Mouse (Mus musculus) ES-CJ7 (cell line): ENCODE measurements around the gene 4930595D18Rik.

Source experiments
- DNase-seq: peaks from one replicate; pipeline ENCODE4 v3.0.0; 2011; ENCODE audit warnings: low read depth, low spot score

4930595D18Rik gene

DNA sequence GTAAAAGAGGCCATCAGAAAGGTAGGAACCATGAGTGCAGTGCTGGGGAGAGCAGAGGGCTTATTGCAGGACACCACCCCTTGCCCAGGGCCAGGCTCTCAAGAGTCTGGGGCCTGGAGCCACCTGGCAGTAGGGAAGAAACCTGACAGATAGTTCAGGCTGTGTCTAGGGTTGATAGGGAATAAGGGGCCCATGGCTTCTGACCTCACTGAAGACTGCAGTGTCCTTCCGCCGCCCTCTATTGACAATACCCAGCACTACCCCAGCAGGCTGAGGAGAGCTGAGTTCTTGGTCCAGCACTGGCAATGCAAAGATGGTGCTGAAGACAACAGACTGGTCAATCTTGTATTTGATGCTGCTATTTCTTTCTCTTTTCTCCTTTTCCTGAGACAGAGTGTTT lies 47.2 kb downstream of the 4930595D18Rik start:
- DNase-seq: peak; percentile 24

DNA sequence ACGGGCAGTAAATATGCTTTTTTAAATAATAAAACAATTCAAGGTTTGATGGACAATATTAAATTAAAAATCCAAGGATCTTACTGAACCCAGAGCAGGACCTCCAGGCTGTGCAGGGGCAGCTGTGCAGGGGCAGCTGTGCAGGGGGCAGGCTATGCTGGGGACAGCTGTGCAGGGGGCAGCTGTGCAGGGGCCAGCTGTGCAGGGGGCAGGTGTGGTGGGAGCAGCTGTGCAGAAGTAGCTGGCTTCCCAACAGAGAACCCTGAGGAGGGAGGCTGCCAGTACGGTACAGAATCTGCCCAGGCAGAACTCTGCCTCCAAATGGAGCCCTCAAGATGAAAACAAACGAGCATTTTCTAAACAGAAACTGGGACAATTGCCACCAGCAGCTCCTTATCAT lies 48.3 kb downstream of the 4930595D18Rik start:
- no peak for DNase-seq

DNA sequence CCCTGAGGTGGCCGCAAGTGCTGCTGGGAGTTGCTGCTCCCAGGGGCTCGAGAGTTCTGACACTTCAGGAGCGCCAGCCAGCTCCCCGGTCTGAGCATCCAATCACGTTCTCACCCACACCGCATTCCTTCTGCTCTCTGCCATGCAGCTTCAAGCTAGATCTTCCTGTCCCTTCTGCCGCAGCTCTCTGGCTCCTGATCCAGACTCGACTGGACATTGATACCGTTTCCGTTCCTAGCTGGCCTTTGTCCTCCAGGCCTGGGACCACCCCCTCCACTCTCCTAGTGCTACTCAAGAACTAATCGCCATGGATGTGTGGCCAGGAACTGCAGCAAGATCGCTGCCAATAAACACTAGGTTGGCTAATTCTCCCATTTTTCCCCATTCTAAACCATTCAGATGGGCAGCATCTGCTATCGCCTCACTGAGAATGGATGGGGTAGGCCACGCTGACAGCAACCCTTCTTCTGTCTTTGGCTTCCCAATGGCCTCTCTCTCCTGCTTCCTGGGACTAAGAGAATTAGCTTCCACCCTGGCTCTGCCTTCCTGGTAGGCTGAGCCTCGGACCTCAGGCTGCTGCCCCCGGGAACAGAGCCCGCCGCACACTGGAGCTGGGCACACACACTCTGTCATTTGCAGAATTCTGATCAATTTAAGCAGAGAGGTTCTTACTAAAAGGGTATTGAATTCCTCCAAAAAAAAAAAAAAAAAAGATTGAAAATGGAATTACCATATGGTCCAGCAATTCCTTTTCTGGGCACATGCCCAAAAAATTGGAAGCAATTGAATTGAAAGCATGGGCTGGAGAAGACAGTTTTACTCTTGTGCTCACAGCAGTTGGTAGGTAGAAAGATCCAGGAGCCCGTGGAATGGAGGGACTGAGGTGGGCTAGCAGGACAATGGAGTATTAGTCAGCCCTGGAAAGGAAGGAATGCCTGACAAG lies 49.2 kb downstream of the 4930595D18Rik start:
- no peak for DNase-seq

DNA sequence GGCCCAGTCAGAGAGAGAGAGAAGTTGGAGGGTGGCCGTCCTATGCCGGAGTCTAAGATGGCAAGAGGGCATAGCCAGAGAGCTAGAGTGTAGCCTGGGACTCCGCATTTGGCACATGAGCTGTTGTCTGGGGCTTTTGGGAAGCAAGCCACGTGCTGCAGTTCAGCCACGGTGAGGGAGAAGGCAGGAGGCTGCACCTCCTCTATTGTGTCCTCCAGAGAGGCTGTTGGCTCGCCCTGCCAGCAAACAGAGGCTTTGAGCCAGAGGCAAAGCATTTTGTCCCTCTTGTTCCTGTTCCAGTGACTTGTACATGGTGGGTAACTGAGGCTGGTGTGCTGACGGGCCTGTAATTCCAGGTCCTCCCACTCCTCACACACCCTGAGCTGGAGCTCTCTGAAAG lies 50.1 kb downstream of the 4930595D18Rik start:
- no peak for DNase-seq

DNA sequence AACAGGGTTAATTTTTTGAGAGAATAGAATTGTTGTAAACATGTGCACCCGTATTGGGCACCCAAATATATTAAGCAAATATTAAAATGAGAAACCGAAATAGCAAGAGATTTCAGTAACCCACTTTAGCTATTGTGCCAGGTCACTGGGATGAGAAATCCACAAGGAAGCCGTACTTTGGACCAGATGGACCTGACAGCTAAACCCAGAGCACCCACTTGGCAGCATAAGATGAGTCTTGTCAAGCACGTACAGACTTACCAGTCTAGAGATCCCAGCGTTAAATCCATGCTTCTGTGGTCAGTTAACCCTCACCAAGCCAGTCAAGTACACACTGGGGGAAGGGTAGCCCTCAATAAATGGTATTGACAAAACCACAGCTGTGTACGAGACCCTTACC lies 58.6 kb downstream of the 4930595D18Rik start:
- no peak for DNase-seq

DNA sequence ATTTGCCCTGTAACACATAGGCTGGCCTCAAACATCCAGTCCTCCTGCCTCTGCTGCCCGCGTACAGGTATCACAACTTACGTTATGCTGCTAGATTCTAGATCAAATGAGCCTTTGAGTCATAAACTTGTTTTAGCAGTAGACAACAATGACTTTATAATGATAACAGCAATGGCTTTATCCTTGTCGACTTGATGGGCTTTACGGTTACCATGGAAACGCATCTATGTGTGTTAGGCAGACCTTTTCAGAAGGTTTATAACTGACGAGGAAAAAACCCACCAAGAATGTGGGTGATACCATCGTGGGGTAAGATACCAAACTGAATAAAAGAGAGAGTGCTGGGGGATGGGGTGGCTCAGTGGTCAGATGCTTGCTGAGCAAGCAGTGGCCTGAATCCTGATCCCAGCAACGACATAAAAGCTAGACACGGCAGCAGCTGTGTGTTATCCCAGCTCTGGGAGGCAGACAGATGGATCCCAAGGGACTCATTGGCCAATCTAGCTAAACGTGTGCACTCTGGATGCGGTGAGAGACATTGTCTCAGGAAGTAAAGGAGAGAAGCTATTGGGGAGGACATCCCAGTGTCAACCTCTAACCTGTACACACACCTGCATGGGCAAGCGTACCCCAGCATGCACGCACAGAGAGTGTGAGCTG lies 59.6 kb downstream of the 4930595D18Rik start:
- DNase-seq: no peak

DNA sequence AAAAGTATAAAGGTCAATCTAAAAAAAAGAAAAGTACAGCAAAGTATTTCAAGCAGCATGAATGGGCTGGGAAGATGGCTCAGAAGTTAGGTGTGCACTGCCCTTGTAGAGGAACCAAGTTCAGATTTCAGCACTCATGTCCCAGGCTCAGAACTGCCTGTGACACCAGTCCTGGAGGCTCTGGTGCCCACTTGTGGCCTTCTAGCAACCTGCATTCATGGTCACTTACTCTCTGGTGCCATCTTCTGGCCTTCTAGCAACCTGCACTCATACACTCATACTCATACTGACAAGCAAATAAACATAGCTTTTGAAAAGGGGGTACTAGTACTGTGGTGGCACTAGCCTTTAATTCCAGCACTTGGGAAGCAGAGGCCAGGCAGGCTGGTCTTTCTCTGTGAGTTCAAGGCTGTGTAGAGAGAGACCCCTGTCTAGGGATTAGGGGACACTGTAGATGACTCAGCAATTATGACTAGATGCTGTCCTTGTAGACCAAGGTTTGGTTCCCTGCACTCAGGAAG lies 61.9 kb downstream of the 4930595D18Rik start:
- peak; percentile 78 for DNase-seq

DNA sequence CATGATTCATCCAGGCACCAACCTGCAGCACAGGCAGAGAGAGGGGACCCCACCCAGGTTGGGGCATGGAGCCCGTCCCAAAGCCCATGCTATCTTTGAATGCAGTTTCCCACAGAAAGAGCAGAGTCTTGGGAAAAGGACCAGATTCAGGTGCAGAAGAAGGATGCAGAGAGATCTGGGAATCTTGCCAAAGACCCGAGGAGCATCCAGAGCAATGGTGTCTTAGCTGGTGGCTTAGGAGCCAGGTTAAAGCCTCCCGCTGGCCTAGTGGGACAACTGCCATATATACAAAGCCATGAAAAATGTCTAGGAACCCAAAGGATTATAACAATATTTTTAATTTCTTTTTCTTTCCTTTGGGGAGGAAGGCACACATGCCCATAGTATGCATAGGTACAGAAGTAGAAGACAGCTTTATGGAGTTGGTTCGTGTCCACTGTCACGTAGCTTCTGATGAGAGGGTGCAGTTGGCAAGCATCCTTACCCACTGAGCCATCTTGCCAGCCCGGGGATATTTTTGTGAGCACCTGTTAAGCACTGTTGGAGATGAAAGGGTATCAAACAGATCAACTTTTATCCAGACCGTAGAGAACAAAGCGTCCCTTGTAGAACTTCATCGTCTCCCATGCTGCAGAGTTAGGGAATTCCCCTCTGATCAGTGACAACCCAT lies 63.2 kb downstream of the 4930595D18Rik start:
- no peak for DNase-seq

DNA sequence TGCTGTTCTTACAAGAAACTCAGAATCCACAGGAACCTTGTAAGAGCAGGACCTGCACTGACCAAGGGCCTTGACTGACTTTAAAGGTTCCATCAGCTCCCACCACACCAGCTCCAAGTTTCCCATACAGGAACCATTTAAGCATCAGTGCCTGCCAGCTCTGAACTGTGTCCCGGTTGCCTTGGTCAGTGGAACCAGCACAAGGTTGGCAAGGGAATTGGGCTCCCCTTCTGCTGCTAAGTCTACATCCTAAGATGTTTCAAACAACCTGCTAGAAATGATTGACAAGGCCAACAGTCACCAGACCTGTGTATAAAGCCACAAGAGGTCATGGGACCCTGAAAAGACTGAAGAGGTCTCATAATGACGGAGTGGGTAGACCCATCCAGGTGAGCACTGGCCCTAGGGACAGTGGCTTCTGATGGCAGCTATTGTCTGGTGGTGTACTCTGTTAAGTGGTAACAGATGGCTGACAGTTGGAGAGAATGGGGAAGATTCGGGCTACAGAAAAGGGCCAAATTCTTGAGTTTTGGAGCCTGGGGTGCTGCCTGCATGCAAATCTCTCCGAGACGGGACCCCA lies 64.7 kb downstream of the 4930595D18Rik start:
- no peak for DNase-seq

DNA sequence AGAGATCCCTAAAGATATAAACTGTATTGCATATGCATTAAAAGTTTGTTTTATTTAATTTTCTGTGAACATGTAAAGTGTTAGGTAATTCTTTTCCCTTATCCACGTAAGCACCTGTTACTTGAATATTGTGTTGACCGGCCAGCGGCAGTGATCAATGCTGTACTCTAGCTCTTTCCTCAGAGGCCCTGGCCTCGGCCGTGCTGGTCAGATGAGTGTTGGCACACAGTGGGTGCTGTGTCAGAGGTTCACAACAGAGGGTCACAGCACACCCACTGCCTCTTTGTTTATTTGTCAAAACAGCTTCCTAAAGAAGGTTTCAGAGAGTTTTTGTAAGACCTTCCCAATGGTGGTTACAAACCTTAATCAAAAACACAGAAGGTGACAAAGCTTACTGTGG lies 69.7 kb downstream of the 4930595D18Rik start:
- no peak for DNase-seq

DNA sequence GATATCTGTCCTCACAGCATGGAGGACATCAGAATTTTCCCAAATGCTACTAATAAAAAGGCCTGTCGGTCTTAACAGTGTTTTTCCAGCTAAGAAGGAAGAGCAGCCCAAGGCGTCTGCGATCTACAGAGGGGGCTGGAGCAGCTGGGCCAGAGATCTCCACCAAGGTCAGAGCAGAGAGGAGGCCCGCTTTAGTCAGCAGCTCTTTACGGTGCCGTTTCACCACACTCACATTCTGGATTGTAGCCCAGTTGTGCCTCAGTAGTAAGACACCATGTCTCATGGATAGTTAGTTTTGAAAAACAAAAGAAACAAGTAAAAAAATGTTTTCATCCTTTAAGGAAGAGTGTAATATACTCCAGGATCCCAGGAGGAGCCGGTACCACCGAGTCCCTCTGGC lies 73.1 kb downstream of the 4930595D18Rik start:
- no peak for DNase-seq
